Mouse (Mus musculus) testis, postnatal 14 days (tissue): ENCODE data around the gene Grm1.

Source experiments
- DNase-seq: peaks from one replicate; pipeline ENCODE4 v3.0.0; 2021; ENCODE audit warnings: low spot score

The Grm1 gene

DNA sequence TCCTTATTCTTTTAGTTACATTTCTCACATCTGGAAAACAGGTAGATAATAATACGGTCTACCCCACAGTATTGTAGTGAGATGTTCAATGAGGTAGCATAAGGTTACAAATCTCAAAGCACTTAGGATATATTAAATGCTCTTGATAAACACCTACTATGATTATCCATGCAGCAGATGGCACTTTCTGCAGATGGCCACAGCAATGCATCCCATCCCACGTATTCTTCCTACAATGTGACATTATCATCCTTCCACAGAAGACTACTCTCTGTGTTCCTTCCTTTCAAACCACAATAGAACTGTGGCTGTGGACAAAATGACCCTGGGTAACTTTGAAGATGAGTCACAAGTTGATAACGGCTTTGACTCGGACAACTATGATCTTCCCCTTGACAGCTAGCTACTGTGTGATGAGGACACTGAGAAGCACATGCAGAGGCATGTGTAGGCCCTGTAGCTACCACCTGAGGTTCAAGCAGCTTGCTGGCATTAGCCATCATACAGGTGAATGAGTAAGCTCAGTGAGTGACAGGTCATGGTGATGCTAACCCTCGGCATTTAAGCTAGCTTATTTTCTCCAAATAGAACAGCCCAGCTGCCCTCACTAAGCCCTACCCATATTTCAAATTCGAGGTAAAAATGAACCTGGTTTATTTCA lies 117.5 kb downstream of the Grm1 start:
- DNase-seq: no peak

DNA sequence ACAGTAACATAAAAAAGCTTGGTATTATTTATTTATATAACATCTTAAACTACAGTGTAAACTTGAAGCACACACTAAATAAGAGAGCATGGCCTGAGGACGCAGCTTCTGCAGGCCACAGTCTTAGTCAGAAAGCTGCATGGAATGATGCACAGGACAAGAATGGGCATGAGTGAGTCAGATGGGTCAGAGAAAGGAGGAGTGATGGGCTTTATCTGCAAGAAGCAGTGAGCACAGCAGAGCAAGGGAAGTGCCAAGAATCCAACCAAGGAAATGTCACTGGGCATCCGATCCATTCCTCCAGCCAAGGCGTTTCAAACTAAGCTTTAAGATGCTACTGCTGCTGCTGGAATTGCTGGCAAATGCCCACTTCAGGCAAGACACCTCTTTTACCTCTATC lies 131.6 kb downstream of the Grm1 start:
- DNase-seq: no peak

DNA sequence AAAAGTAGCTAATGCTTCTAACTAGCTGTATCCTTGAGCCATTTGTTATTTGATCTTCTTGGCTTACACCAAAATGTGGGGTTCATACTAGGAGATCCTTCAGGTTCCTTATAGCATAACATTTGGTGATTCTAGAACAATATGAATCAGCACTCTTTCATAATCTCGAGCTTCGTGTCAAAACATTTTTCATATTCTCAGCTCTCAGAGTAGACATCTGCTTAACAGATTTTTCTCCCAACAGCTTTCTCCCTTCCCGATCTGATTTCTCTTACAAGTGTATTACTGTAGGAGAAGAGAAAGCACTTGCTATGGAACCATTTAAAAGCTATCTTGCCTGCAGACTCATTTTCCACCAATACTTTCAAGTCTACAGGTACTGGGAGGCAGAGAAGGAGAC lies 133.0 kb downstream of the Grm1 start:
- no peak for DNase-seq

DNA sequence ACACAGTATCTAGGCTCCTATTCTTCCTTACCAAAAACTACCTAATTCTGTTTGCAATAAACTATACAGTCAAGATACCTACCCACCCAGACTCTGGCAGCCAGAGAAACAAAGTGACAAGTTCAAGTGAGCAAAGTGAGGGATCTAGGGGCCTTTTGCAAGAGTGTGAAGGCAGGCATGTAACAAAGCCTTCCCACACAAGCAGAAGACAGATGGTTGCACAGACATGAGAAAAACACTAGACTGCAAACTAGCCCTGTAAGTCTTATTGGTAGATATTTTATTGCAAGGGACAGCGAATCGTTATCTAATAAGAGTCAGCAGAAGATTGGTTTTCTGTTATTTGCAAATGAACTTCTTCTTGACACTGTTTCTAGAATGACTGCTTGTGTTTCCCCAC lies 134.6 kb downstream of the Grm1 start:
- no peak for DNase-seq

DNA sequence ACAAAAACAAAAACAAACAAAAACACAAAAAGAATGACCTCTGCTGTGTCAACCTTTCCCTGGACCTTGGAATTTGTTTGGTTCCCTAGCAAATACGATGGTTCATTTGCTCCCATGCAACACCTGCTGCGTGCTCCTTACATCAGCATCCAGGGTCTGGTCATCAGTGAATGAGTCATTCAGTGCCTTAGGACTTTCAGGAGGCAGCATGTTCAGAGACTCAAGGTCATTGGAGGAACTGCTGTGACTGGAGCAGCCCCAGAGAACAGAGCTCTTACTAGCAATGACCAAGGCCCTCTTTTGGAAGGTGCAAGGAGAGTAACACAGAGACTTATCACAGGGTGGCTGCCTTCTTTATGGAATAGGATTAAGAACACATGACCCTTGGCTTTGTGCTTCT lies 138.2 kb downstream of the Grm1 start:
- no peak for DNase-seq

DNA sequence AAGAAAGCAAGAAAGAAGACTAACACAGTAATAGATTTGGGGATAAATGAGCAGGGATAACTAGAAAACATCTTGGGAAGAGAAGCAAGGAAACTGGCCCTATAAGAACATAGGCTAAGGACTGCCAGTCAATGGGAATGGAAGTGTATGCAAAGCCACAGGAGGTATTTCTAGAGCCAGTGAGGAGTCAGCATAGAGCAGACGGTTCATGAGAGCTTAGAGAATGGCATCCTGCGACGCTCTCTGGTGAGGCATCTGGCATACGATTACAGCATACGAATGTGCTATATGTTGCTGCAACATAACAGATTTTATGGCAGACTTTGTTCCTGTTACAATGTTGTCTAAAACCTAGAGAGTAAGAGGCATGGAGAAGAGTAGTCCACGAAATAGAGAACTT lies 139.9 kb downstream of the Grm1 start:
- no peak for DNase-seq

DNA sequence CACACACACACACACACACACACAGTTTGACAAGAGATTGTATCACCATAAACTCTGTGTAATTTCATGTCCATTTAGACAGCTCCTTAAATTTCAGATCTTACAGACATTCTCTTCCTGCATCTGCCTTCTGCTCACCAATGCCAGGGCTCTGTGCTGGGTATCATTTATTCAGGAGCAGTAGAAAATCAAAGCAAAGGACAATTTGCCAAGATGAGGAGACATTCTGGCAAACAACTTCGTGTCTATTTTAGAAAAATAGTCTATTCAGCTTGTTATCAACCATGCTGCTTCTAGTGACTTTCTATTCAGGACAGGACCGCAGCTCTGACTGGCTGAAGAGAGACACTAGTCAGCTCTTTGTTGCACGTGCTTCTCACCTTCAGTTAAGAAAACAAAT lies 146.3 kb downstream of the Grm1 start:
- DNase-seq: no peak

DNA sequence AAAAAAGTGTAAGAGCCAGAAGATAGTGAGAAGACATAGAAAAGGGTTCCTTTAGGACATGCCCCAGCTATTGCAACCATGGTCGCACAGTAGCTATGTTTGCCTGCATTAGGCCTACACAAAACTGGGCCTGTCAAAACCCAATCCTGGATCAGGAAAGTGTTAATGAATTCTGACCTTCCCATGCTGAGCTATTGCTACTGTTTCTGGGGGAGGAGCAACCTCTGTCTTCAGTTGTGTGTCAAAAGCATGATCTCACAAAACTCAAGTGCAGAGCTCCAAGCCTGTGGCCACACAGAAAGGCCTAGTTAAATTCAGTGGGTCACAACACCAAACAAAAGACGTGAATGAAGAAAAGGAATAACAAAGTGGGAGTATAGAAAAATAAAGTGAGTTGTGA lies 152.5 kb downstream of the Grm1 start:
- no peak for DNase-seq

DNA sequence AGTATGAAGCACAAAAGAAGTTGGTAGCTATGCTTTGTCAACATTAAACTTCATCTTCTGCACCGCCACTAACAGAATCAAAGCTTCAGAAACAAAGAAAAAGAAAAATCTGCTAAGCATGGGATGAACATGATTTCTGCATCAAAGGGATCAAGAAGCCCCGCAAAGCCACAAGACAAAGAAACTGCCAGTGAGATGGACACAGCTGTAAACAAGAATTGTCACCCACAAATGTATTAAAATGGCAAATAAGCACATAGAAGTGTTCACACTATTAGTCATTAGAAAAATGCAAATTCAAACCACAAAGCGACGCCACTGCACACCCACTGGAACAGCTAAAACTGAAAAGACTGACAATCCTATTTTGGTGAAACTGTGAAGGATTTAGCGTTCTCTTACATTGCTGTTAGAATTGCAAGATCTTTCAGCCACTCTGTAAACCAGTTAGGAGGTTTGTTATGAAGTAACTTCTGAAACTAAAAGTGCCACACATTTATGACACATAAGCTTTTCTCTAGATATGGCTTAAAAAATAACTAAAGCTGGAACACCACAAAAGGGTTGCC lies 153.3 kb downstream of the Grm1 start:
- no peak for DNase-seq

DNA sequence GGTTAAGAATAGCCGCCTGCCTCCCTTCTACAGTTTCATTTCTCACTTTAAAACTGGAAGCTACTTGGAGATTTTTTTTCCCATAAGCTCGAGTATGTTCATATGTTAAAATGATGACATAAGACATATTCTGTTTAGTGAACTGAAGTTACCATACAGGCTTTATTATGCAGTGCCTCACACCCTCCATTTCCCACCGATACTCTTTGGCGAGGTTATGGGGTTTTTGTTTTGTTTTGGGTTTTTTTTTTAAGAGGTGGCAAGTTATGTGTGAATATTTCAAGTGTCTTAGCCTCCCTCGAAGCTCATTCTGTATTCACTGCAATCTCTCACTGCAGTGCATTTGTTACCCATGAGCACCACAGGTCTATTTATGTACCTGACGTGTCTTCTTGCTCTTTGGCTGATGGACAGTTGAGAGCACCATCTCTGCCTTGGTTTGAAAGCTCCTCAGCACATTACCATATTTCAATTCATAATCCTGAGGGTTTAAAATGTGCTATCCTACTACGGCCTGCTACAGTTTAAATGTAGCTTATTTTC lies 164.2 kb downstream of the Grm1 start:
- no peak for DNase-seq

DNA sequence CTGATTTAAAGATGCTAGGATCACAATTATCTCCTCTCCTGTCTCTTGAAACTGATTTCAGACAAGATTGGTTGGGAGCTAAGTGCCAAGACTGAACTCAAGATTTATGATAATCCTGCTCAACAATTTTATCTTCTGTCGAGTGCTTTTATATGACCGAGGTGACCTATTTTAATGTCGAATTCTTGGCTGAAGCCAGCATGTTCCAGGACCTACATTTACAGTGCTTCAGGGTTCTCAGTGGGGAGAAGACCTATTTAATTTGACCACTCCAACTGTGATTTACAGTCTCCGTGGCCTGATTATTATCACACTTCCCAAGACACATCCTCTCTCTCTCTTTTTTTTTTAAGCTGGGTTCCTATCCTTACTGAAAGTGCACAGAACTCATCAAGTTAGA lies 168.5 kb downstream of the Grm1 start:
- no peak for DNase-seq

DNA sequence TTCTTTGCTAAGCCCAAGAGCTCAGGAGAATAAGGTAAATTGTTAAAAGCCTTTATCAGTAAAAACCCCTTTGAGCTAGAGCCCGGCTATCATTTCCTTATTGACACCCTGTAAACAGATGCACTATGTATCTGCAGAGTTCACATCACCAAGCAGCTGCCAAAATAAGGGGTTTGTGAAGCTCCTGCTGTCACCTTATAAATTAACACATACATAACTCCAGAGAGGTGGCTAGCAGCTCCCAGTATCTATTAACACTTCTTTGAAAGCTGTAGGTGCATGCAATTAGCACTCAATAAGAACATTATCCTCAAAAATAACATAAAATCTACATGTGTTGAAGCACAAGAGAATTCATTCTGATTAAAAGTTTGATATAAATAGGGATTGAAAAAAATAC lies 191.9 kb downstream of the Grm1 start:
- DNase-seq: no peak

DNA sequence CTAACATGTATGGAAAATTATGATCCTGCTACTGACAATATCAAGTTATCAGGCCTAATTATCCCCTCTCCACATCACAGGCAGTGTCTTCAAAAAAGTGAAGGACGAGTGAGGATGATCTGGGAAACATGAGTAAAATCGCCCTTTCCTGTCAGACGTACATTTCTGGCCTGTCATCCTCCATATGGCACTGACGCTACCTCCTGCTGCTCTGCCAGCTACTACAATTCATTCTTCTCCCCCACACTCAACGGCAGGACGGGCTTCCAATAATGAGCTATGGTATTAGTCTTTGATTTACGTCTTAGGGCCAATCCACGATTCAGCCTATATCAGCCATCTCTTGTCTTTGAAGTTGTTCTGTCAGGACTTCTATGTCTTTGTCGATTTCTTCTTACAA lies 193.6 kb downstream of the Grm1 start:
- DNase-seq: no peak

DNA sequence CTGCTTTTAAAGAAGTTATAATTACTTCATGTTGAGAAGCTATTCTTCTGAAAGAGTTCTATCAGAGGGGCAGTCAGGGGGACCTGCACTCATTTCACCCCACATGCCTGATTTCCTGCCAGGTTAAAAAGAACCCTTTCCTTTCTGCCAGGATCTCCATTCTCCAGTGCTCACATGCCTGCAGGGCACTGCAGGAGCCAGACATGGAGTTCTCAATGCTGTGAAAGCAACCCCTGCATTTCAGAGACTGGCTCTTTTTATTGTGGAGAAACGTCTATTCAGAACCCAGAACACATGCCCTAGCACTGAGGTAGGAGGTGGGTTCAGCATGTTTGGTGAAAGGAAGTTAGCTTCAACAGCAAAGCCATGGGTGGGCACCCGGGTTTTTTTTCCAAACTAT lies 197.2 kb downstream of the Grm1 start:
- DNase-seq: no peak

DNA sequence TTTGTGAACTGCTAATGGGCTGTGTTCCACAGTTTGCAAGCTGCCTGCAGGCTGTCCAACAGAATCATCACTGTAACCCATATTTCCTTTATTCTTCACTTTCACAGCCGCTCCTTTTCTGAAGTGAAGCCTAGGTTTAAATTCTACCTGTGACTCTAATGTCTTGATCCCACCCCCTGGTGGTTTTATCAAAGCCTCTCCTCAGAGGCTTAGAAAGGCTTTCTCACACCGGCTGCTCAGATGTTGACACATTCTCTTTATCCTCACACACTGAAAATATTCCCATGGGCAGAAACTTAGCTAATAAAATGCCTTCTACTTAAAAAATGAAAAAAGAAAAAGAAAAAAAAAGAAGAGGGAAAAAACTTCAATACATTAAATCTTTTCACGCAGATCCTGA lies 210.0 kb downstream of the Grm1 start:
- no peak for DNase-seq

DNA sequence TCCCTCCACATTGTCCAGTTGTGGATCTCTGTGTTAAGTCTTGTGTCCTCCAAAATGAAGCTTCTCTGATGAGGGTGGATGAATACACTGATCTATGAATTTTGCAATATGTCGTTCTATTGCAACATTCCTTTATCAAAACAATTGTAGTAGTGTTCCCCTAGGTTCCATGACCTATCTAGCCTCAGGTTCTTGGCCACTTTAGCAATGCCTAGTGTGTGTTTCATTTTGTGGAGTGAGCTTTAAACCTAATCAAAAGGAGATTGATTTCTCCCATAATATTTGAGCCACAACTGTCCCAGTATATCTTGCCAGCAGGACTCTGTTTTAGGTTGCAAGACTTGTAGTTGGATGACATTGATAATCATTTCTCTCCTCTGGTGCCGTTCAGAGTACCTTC lies 211.9 kb downstream of the Grm1 start:
- no peak for DNase-seq

DNA sequence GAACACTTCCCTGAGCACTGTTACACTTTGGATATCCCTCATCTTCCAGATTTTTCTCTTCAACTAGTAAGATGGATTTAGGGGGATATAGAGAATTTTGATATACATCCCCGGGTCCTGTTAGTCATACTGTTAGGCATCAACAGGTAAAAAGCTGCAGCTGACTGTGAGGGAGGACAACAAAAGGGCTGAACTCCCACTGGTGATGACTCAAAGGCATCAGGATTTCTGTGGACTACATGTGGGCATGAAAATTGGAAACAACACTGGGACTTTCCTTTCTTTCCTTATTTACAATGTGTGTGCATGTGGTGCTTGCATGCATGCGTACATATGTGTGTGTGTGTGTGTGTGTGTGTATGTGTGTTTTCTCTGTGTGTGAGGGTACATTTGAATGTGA lies 215.9 kb downstream of the Grm1 start:
- no peak for DNase-seq

DNA sequence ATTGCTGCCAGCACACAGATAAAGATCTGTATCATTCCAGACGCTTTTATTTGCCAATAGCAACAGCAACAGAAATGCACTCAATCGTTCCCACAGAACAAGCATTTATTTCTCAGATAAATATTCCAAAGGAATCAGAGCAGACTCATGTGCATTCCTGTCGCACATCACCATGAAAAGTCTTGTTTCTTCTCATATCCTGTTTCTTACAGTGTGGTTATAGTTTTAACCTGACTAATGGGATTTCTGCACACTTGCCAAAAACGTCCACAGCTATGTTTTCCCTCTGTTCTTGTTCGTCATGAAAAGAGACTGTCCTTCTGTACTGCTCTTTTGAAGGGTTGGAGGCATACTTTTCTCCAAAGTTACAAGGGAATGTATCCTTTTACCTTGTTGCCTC lies 217.4 kb downstream of the Grm1 start:
- no peak for DNase-seq

DNA sequence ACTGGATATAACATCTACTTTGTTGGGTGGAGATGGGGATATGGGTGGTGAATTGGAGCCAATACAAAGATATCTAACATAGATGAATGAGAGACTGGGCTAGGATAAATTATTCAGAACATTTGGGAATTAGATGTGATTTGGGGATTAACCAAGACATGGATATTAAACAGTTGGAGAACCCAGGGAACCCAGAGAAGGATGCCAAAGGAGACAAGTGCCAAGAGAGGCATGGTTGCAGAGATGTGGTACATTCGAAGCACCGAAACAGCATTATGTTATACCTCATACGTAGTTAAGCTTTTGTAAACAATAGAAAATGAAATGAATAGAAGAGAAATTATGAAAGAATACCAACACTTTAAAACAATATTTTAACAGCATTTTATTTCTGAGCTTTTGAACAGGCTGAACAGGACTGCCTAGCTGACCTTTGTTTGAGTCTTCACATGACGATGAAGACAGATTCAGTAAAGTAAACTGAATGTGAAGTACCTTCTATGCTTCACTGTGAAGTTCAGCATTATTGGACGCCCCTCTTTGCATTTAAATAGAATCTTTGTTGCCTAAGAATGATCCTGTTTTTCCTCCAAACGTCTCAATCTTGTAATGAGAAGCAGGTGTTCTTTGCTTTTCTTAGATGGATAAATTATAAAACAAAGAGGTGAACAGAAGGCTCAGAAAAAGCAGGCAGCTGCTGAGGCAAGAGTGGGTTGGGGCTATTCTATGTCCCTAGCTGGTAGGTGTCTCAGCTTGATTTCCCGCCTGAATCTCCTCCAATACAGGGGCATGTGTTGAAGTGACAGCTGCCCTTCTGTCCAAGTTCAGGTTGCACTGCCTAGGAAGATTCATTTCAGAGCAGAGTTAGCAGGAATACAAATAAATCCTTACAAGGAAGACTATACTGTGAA lies 234.5 kb downstream of the Grm1 start:
- DNase-seq: no peak

DNA sequence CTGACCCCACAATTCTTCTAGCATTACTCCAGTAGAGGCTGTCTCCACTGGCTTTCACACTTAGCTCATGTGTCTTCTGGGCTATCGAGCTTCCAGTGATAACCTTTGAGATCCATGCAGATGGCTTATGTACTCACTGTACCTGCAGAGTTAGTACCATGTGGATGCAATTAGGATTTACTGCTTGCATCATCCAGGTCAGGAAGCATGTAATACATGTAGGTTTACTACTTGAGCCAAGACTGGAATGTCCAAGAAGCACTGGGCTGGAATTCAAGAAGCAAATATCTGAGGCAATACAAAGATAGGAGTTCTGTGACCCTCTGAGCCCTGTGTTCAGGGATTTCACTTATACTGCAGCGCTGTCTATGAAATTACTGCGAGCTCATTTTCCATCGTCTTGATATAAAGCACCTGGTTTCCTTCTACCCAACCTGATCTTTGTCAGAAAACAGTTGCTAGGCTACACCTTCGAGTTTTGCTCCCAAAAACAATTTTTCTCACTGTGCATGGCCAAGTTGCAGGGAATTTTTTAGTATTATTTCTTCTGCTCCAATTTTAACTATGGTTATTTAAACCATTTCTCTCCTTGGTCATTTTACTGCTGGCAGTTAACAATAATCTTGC lies 237.0 kb downstream of the Grm1 start:
- no peak for DNase-seq

DNA sequence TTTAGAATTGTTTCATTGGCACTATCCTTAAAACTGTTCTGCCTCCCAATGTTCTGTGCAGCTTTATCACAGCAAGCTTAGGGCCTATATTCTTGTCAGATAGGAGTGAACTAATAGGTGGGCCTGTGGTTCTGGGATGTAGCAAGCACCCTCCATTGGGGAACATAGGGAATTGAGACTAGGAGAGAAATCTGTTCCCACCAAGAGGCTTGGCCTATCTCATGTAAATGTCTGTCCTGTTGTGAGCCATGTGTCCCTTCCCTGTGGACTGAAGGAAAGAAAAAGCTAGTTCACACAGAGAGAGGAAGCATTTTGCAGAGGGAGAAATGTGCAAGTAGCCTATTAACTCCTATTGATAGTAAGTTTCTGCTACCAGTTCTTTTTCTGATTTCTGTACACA lies 246.8 kb downstream of the Grm1 start:
- no peak for DNase-seq

DNA sequence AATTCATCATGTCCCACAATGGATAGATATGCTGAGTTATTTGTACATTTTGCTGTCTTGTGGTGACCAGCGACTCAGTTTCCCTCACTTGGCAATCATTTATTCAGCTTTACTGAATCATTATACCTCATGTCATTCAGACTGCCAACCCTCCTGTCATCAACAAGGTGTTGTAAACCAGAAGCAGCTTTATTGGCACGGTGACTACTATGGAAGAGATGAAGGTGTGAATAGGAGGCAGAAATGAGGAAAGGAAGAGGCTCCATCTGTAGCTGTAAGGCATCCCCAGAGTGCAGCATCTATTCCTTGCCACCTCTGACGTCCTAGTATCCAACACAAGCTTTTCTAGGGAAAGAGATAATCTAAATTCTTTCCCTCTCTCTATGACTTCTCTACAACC lies 247.3 kb downstream of the Grm1 start:
- no peak for DNase-seq

DNA sequence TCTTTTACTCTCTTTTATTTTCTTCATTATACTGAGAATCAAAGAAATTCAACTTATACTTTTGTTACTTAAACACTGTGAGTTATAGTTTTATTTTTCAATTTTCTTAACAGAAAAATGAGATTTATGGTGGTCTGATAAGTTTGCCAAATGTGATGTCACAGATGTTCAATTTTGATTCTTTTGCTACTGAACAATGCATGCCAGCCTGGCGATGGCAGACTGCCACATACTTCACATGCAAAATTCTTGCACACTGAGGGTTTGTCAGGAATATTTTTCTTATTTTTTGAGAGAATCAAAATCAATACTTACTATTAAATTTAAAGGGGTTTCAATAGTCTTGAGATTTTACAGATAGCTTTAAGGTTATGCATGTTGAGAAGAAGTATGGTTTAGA lies 251.0 kb downstream of the Grm1 start:
- DNase-seq: no peak
